Mouse (Mus musculus) CD4-positive, CD25-positive, alpha-beta regulatory T cell, adult 2 months (primary cell): ENCODE data around the gene Theg.

ENCODE experiments used
- DNase-seq: peaks from one replicate; pipeline ENCODE4 v3.0.0-alpha.2; 2012; ENCODE audit warnings: low read depth, low spot score

The Theg gene

DNA sequence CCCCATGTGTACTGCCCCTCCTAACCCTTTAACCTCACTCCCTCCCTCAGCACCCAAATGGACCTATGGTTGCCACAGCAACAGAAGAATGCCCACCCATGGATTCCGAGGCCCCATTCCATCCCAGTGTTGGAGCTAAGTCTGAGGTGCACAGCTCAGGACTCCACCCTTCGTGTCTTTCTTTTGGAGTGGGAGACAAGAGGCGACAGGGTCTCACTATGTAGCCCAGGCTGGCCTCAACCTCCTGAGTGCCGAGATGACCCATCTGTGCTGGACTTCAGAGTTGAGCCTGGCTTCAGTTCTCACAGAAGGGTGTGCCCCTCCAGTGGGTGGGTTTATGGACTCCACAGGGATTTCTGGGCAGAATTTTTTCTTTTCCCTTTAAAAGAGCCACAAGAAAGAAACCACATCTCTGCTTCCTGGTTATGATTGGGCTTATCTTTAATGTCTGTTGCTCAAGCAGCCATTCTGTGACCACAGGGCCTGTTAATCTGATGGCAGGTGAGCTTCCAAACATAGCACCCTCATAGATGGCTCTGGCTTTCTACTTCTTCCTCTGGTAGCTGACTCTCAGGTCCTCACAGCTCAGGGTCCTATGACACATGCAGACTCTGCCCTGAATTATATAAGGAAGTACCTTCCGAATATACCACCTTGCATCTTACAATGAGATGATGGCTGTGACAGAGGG is at the start of gene Theg:
Gene Theg (minus strand): TSS at position 271 of the 691 bp plus-strand sequence.
- DNase-seq, result no peak

DNA sequence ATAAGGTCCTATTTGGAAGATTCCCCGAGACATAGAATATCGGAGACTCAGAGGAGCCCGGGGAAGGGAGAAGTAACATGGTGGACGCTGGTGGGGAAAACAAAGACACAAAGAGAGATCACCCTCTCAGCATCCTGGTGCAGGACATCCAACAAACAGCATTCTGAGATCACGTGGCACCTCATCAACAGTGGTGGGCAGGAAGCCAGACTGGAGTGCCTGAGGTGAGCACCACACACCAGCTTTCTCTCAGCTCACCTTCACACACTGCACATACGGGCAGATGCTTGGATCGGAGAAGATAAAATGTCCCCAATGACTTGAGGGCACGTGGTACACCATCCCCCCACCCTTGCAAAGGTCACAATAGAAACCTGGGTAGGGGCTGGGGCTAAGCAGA is 49.2 kb upstream of the Theg start:
- no peak for DNase-seq

DNA sequence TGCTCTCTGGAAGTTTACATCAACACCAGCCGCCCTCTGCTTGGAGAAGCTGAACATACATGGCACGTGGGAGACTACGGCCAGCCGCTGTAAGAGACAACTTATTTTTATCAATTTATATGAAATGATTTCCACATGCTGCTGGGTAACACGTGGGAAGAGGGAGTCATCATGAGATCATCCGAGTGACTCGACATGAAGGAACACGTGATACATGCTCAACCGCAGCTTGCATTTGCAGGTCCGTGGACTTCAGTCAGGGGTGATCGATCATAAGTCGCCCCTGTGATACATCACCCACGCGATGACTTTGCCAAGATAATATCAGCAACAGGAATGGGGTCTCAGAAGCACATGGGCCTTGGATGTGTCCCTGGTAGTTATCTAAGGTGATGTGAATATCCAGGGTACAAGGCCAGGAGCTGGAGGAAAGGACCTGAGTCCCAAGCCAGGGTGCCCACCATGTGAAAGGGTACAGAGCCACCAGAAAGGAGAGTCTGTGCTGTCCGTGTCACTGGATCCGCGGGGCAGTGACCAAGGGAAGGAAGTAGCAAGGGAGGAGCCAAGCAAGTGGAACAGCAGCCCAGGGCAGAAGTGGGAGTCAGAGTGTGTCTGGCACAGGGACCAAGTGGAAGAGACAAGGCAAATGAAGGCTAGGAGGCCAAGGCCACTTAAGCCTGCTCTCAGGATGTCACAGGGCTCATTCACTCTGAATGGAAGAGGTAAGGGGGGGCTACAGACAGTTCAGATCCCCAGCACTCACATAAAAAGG is 46.1 kb upstream of the Theg start:
- no peak for DNase-seq

DNA sequence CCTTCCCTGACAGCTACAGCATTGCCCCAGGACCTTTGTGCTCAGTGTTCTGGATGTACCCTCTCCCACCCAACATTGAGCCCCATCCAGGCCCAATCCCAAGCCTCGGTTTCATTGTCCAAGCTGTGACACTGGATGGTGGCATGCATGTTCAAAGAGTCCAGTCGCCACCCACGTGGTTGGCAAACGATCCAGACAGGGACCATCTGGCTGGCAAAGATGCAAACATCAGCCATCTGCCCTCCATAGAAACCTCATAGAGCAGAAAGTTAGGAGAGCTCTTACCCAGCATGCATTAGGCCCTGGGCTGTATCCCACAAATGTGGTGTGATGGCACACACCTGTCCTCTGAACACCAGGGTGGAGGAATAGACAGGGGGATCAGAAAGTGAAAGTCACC is 44.3 kb upstream of the Theg start:
- no peak for DNase-seq

DNA sequence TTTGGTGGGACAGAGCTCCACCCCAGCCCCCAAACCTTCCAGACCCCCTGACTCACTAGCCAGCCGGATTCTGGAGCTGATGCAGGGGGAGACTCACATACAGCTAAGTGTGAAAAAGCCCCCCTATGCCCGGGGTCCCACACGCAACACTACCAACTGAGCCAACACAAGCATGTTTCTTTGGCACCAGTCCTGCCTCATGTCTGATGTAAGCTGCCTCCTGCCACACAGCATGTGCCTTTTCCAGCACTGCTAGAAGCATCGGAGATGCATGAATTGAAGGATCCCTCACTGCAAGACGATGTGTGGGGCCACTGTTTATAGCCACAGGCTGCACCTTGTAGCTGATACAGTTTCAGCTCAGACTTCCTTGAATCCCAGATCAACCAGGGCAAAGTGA is 41.2 kb upstream of the Theg start:
- no peak for DNase-seq

DNA sequence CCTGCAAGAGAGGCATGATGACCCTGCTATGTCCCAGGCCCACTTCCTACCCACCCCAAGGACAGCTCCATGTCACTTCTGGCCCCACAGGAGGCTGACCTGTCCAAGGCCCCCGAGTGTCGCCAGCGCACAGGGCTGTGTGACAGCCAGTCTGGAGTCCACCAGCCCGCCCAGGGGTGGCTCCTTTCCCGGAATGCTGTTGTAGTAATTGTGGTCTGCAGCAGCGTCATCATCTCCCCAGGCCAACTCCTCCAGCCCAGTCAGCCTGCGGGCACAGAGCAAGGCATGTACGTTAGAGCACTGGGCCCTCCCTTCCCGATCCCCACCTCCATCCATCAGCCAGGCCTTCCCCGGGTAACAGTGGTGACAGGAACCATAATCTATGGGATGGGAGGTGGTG is 39.0 kb upstream of the Theg start:
- no peak for DNase-seq

DNA sequence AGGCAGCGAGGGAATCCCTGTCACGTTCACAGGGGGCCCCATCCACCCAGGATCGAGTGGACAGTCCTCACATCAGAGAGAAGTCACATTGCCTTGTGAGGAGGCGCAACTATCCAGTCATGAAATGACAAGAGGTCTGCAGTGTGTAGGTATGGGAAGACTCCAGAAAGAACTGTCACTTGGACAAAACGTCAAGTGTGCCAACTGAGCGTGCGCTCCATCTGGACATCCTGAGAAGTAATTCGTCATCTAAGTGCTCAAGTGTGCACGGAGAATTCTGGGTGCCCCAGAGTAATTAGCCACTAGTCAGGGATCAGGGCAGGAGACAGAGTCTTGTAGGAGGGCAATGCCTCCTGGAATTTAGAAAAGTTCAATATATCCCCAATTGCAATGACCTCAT is 38.3 kb upstream of the Theg start:
- DNase-seq, result no peak

DNA sequence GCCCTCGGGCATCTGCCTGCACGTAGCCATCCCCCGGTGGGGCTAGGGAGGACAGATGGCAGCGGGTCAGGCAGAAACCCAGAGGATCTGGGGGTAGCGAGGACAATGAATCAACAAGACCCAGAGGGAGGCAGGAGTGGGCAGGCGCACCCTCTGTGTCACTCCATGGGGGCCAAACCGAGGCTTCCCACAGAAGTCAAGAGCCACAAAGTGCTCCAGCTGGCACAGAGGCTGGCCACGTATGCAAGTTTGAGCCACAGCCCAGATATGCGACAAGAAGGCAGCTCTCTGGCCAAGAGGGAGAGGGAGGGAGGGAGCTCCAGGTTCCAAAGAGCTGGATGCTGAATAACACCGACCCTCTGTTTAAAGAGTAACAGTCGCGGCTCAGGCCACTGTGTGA is 36.8 kb upstream of the Theg start:
- no peak for DNase-seq

DNA sequence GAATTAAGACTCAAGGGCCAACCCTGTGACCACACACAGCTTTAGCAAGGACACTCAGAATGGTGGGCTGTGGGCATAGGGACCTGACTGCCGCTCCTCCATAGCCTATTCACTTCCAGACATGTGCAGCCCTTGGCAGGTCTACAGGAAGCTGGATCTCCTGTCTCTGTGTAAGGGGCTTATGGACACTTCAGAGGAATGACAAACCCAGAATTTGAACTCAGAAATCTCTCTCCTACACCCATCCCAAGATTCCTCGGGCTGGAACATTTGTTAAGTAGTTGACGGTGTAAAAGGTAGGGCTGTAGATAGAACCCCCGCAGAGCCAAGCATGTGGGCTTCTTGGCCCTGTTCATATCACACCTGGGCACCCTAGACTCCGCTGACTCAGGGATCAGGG is 29.2 kb upstream of the Theg start:
- DNase-seq, result no peak

DNA sequence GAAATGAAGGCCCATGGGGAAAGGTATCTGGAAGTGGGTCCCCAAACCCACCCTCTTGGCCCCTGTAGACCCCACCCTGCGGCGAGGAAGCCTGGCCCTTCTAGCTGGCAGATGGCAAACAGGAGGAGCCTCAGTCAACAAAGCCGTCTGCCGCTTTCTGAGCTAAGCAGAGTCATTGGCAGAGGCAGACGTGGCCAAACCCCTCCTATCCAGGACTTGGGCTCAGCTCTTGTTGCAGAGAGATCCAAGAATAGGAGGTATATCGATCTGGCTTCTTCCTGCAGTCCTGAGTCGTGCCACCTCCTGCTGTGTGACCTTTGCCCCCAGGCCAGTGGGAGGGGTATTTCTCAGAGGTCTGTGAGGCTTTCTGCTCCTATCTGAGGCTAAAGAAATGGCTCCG is 28.7 kb upstream of the Theg start:
- no peak for DNase-seq

DNA sequence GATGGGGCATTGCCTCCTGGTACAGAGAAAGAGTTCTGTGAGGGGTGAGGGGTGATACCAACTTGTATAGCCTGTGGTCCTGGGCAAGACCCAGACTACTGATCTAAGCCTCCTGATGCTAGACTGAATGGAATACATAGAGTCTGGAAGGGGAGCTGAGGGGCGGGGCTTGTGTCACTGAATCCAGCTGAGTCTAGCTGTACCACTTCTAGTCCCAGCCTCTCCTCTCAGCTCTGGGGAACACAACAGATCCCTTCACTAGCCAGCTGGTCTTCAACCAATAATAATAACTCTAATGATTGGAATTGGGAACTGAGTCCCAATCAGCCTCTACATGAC is 27.1 kb upstream of the Theg start:
- no peak for DNase-seq

DNA sequence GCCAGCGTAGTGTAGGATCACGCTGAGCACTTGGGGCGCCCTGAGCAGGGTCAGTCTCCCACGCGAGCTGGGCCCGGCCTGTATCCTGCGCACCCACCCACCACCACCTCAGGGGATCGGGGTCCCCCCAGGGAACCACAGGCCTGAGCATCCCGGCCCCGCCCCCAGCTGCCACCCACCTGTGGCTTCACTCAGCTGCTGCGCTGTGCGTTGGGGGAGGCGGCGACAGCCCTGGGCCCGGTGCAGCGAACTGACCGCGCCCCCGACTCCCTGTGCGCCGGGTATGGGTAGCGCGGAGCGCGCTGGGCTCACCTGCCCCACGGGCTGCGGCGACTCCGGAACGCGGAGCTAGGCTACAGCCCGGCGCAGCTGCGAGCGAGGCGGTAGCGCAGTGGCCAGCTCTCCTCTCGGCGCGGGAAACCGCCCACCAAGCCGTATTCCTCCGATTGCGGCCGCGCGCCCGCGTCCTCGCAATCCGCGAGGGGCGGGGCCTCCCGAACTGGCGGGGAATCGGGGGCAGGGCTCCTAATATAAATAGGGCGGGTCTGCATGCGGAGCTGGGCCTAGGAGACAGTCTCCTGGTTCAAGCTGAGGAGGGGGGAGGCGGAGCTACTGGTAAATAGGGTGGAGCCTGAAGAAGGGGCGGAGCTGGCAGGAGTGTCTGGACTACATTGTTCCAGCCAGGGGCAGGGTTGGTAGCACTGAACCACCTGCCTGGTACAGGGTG is 26.6 kb upstream of the Theg start, which contains the start of gene C2cd4c:
Gene C2cd4c (minus strand): TSS at position 448 of the 727 bp plus-strand sequence.
- DNase-seq, result peak; percentile 39

DNA sequence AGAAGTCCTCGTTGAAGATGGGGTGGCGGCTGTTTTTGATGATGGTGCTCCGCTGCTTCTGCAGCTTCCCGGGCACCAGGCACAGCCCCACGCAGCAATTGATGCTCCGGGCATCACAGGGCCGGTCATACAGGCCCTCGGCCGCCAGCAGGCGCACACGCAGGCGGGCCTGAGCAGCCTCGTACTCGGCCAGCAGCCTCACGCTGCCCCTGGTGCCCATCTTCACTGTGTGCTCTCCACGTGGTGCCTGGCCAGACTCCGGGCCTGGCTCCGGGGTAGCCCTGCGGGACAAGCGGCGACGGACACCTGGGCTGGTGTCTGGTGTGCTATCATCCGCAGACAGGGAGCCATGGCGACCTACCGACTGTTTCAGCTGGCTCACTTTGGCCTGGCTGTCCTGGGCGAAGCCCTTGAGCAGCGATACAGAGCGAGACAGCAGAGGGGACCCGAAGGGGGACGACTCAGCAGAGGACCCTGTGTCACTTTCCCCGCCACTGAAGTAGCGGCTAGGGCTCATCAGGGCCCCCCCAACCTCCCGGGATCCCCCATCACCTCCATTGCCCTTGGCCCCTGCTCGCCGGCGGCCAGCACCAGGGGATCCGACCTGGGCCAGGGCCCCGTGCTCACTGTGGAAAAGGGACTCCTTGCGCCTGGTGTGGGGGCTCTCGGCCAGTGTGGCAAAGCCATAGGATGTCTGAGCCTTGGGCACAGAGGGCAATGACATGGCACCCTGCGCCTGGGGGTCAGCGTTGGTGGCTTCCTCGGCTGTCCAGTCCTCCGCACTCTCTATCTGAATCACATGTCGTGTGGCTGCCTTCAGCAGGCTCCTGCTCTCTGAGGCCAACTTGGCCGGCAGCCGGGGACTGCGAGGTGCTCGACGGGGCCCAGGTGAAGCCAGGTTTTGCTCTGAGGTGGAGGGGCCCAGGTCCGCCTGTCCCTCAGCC is 25.3 kb upstream of the Theg start:
- DNase-seq, result no peak

DNA sequence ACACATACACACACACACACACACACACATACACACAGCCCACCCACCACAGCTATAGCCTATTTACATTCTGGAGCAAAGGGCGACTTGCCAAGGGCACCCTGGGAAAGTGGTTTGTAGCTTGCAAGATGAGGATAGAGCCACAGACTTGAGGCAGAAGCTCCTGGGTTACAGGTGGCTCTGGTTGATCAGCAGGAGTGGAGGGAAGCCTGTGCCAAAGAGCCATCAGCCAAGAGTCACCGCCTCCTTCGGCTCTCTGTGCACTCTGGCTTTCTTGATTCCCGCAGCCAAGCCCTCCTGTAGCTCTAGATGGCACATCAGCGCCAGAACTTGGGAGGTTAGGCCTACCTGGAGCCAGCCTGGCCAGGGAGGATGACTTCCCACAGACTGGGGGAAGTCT is 24.2 kb upstream of the Theg start:
- no peak for DNase-seq

DNA sequence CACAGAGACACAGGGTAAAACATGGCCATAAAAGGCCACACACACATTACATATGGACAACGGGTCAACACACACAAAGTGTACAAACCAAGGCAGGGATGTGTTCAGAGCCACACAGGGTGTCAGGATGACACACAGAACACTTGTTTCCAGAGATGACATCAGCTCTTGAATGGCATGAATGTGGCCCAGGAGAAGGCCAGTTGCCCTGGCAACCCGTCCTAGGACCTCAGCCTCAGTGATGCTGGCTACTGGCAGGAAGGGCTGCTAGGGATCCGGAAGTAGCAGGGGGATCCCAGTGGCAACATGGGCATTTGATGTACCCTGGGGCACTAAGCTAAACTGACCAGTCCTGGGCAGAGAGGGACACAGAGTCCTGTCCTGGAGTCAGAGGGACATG is 22.1 kb upstream of the Theg start:
- no peak for DNase-seq

DNA sequence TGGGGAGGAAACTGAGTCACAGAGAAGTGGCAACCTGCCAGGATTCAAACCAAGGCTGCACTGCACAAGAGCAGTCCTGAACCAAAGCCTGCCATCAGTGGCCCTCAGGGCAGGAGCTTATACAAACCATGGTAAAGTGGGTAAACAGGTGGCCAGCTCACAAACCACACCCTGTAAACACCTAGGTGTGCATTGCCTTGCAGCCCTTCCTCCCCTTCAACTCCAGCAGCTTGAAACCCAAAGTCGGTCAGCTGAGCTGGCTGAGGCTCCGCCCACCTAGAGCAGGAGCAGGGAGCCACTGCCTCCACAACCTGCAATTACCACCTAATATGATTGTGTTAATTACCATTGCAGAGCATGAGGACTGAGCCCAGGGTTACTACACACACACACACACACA is 20.8 kb upstream of the Theg start:
- DNase-seq, result no peak

DNA sequence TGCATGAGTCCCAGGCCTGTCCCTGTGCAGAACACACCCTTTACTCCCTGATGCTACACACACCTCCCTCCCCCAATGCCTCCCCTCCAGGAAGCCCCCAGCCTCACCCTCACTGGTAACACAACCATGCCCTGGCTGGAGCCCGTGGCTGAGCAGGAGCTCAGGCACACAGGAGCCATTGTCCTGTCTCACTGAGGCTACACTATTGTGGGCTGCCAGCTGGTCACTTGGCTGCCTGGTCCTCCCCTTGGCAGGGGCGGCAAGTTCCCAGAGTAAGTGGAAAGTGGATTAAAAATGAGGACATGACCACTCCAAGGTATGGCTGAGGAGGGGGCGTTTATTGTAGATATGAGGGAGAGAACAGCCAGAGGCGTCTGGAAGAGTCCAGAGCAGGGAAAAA is 19.4 kb upstream of the Theg start:
- DNase-seq, result no peak

DNA sequence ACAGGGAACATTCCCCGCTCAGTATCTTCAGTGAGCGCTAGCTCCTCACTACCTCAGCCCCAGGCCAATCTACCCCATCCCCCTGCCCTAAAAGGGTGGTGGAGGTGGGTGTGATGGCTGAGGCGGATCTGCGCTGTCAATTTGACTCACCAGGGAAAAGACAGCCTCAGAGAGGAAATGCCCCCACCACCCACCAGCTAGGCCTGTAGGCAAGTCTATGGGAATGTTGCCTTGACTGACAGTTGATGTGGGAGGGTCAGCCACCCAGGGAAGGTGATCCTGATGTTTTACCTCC is 10.8 kb upstream of the Theg start:
- DNase-seq, result no peak

DNA sequence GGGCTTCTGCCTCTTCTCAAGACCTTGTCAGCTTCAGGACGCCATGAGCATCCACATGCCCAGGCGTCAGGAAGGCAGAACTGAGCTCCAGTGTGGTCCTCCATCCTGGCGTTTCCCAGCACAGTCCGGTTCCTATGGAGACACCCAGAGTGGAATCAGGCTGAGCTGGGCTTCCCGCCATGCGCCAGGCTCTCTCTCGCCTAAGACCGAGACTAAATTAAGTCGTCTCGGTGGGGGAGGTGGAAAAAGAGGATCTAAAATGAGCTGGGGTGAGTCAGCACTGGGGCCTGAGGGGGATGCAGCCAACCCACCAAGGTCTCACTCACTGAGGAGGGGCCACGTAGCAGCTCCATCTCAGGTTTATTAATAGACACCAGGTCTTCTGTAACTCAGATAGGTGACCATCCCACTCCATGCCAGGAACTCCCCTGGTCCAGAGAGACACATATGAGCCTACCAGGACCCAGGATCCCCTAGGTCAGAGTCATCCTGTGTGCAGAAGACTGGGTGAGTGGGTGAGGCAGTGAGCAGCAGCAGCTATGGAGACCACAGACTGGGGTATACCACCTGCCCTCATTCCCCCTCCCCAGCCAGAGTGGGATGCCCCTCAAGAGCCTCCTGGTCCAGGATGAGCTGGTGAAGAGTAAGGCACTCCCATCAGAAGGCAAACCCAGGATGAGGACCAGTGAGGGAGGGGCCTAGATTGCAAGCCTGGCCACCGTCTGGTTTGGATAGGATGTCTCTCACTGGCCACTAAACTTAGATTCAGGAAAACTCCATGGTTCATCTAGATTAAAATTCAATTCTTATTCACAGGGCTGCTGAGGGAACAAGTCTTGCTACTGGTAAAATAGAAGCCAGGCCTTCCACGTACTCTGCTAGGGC is 10.2 kb upstream of the Theg start:
- DNase-seq, result no peak

DNA sequence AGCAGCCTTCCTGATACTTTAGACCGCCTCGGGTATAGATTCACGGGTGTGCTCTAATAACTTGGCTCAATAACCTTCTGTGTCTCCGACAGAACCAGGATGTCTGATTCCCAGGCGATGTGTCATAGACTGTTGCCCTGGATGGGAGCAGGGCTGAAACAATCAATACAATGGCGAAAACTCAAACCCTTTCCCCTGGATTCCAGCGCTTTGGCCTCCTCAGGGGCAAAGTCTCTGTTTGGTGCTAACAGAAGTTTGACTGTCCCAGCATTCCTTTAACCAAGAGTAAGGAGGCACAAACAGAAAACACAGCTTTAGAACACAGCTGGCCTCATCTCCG is 8.4 kb upstream of the Theg start:
- no peak for DNase-seq
